Mouse (Mus musculus) CH12.LX (cell line): ENCODE data around the gene Myo1d.

Experiments
- CTCF ChIP-seq, 2 experiments: IDR thresholded peaks in 1 of 2; conservative IDR thresholded peaks in 1 of 2; 2 replicates each; pipeline ENCODE4 v1.5.1; 2011 to 2012; ENCODE audit warnings: low read depth in 2 of 2, low read length in 2 of 2, improper control_type of control experiment in 1 of 2, inconsistent platforms in 1 of 2, mild to moderate bottlenecking in 1 of 2, moderate library complexity in 1 of 2
- EP300 ChIP-seq: IDR thresholded peaks from 2 replicates; pipeline ENCODE4 v1.6.1; 2011; ENCODE audit warnings: low read length, improper control_type of control experiment
- ETS1 ChIP-seq: conservative IDR thresholded peaks from 2 replicates; pipeline ENCODE4 v1.6.1; 2012; ENCODE audit warnings: low read depth, mild to moderate bottlenecking, inconsistent platforms, low read length, improper control_type of control experiment, moderate library complexity
- IRF4 ChIP-seq: IDR thresholded peaks from 2 replicates; pipeline ENCODE4 v1.6.1; 2014; ENCODE audit warnings: low read depth, mild to moderate bottlenecking, inconsistent platforms, low read length, improper control_type of control experiment
- MAX ChIP-seq: IDR thresholded peaks from 2 replicates; pipeline ENCODE4 v1.6.1; 2011; ENCODE audit warnings: low read length, improper control_type of control experiment
- POLR2A ChIP-seq: IDR thresholded peaks from 2 replicates; pipeline ENCODE4 v1.6.1; 2011; ENCODE audit warnings: low read depth, mild to moderate bottlenecking, improper control_type of control experiment, low read length
- RAD21 ChIP-seq: IDR thresholded peaks from 2 replicates; pipeline ENCODE4 v1.6.1; 2011; ENCODE audit warnings: low read depth, mild to moderate bottlenecking, low read length, improper control_type of control experiment, moderate library complexity
- SMC3 ChIP-seq: IDR thresholded peaks from 2 replicates; pipeline ENCODE4 v1.6.1; 2011; ENCODE audit warnings: low read depth, low read length, improper control_type of control experiment
- TCF12 ChIP-seq: IDR thresholded peaks from 2 replicates; pipeline ENCODE4 v1.6.1; 2014; ENCODE audit warnings: low read depth, mild to moderate bottlenecking, inconsistent platforms, low read length, improper control_type of control experiment
- ZC3H11A ChIP-seq: IDR thresholded peaks from 2 replicates; pipeline ENCODE4 v1.6.1; 2012; ENCODE audit warnings: low read depth, mild to moderate bottlenecking, inconsistent platforms, low read length, improper control_type of control experiment
- ZKSCAN1 ChIP-seq: IDR thresholded peaks from 2 replicates; pipeline ENCODE4 v1.6.1; 2012; ENCODE audit warnings: low read depth, inconsistent platforms, low read length, improper control_type of control experiment, borderline replicate concordance

GRCm38 (mm10) chr11:80809666-80809992 lies 29.8 kb upstream of the Myo1d start:
- TF ChIP-seq POLR2A (no peak), MAX (no peak), CTCF (conservative IDR thresholded peaks at IDR 0.05 in 1 of 2, IDR thresholded peaks at IDR 0.05 in 1 of 2; ENCODE audit: low read depth in 2 of 2, low read length in 2 of 2) (no peak), TCF12 (no peak), ZC3H11A (no peak), SMC3 (no peak), ZKSCAN1 (no peak), EP300 (no peak), IRF4 (no peak), RAD21 (no peak), ETS1 (no peak)
